Mouse (Mus musculus) liver, embryonic 11.5 days (tissue): Measurements from ENCODE around the gene Myo10. TPM values are rescaled to one million over a fixed set of nuclear protein-coding genes. Genes with fewer than 3 reads are reported as not detected.

ENCODE experiments used
- ATAC-seq: fragments of 200-750 bp; cut with Nextera tagmentation; replicated peaks from 2 replicates; pipeline ENCODE4 v1.8.0; 2017; ENCODE audit warnings: moderate number of reproducible peaks, mild to moderate bottlenecking, moderate TSS enrichment, moderate library complexity; ENCODE audit not compliant: low FRiP score
- DNase-seq: peaks from one replicate; pipeline ENCODE4 v3.0.0-alpha.2; 2017; ENCODE audit warnings: low spot score
- H3K27ac ChIP-seq: fragments of 300-500 bp; sonication (generic); 2 replicates; pipeline ENCODE4 v1.5.1; 2014; ENCODE audit warnings: mild to moderate bottlenecking, low read depth, low read length, control low read depth
- H3K27me3 ChIP-seq: fragments of 300-500 bp; sonication (generic); replicated peaks from 2 replicates; pipeline ENCODE4 v1.6.1; 2014; ENCODE audit warnings: low read length, mixed read lengths; ENCODE audit not compliant: control insufficient read depth, insufficient read depth
- H3K36me3 ChIP-seq: fragments of 300-500 bp; sonication (generic); 2 replicates; pipeline ENCODE4 v1.6.1; 2014; ENCODE audit warnings: mild to moderate bottlenecking, low read length, moderate library complexity, mixed read lengths; ENCODE audit not compliant: control insufficient read depth, insufficient read depth
- H3K4me1 ChIP-seq: fragments of 300-500 bp; sonication (generic); replicated peaks from 2 replicates; pipeline ENCODE4 v1.6.1; 2014; ENCODE audit warnings: low read length, mixed read lengths; ENCODE audit not compliant: control insufficient read depth, insufficient read depth
- H3K4me2 ChIP-seq: fragments of 300-500 bp; sonication (generic); 2 replicates; pipeline ENCODE4 v1.6.1; 2014; ENCODE audit warnings: mild to moderate bottlenecking, control low read depth, moderate library complexity
- H3K4me3 ChIP-seq: fragments of 300-500 bp; sonication (generic); 2 replicates; pipeline ENCODE4 v1.5.1; 2014; ENCODE audit warnings: low read depth, low read length, control low read depth
- H3K9ac ChIP-seq: fragments of 300-500 bp; sonication (generic); 2 replicates; pipeline ENCODE4 v1.6.1; 2014; ENCODE audit warnings: low read depth, low read length, control low read depth
- H3K9me3 ChIP-seq: fragments of 300-500 bp; sonication (generic); 2 replicates; pipeline ENCODE4 v1.6.1; 2016; ENCODE audit warnings: low read length, inconsistent platforms, mixed read lengths; ENCODE audit not compliant: control insufficient read depth
- WGBS: fragments of 180-500 bp; shearing (Covaris S2); extraction: QIAGEN DNeasy Blood & Tissue Kit; methylation state at CpG from one replicate; pipeline ENCODE4 v1.1.7; 2014; 5-methylcytosine and 5-hydroxymethylcytosine counted together
- polyA plus RNA-seq: library from polyadenylated mRNA; unstranded; fragments of >200 nt; fragmentation: Nextera tagmentation; extraction: Ambion mirVana; gene quantifications from 2 replicates; pipeline ENCODE4 v1.2.1, GENCODE M21; 2014

The Myo10 gene
- polyA plus RNA-seq, 1 experiment from 2014 or later, result 16.3 TPM

DNA sequence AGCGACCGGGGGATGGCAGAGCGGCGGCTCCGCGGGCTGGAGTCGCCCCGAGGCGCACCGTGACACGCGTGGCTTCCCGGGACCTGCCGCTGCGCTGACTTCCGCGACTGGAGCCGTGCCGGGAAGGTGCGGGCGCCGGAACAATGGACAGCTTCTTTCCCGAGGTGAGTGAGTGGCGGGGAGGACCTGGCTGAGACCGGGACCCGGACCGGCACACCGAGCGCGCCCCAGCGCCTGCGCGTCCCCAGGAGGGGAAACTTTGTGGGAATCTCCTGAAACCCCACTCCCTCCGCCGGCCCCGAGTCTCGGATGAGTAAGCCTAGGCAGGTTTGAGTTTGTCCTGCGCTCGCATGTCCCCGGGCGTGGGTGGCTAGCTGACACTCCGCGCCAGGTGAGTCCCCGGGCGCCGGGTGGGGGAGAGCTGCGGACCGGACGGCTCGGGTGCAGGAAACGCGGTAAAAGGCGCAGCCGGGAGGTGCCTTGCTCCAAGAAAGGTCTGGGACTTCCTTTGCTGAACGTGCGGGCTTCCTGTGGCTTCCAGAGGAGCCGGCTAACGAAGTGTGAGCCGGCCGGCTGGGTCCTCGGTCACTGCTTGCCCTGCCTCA lies 644 bp downstream of the Myo10 start:
- no peaks in the 10 kb centered on the region for H3K27me3 ChIP-seq
- H3K9ac ChIP-seq, result peak overlapping the region; percentile 82
- H3K27ac ChIP-seq, result peak overlapping the region; percentile 73
- WGBS, result under 1% methylated on average over 61 of the region's 61 CpGs
- peak; percentile 75 for DNase-seq
- H3K4me2 ChIP-seq, result peak overlapping the region; percentile 97
- no peaks in the 10 kb centered on the region; the same call in 1 of the 2 replicates for H3K4me1 ChIP-seq
- H3K36me3 ChIP-seq, result no peaks in the 10 kb centered on the region; the same call in 1 of the 2 replicates
- no peaks in the 10 kb centered on the region for H3K9me3 ChIP-seq
- ATAC-seq, result peak; percentile 4; the same call in 1 of the 2 replicates
- peak overlapping the region; percentile 78 for H3K4me3 ChIP-seq

DNA sequence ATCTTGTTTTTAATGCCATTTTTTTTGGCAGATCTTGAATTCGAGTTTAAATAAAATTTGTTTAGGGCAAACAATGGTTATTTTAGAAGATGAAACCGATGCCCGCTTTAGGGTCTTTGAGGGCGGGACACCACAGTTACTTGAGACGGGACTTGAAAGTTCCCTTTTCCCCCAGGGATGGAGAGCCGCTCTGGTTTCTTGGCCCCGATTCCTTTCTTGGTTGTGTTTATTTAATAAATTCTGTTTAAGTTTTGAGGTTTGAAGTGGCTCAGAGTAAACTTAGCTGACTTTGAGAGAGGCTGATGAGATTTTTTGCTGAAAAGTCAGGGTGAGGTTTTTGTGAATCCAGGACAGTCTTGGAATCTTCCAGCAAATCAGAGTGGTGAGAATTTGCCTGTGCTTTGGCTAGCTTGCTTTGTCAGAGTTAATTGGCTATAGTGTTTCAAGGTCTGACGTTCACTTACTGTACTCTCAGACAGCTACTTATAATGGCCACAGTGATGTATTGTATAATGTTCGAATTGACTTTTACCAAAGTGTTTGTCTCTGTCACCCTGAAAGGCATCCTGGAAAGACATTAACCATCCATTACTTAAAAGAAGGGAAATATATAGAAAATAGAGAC lies 1.3 kb downstream of the Myo10 start:
- ATAC-seq (no peak), DNase-seq (no peak)
- Histone ChIP-seq H3K9ac (peak overlapping the region; percentile 82), H3K9me3 (no peaks in the 10 kb centered on the region), H3K4me2 (peak overlapping the region; percentile 97), H3K27me3 (no peaks in the 10 kb centered on the region), H3K36me3 (no peaks in the 10 kb centered on the region; the same call in none of the 2 replicates), H3K4me1 (no peaks in the 10 kb centered on the region; the same call in 1 of the 2 replicates), H3K27ac (no peak overlapping the region), H3K4me3 (peak overlapping the region; percentile 78)
- WGBS, result 9% methylated on average over 9 of the region's 9 CpGs

DNA sequence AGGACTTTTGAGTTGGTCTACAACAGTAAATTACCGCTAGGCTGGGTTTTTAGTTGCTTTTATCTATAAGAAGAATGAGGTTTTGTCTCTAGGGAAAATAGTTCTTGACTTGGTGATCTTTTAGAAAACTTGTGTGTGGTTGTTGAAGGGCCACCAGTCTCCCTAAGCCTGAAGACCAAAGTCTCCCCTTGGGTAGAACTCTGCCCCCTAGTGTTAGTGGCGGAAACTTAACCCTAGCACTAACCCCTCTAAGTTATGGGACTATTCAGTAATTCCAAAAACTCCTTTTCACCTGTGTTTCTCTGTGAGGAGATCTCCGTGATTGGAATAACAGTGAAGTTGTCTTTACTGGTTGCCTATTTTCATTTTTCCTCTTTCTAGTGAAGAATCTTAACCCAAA lies 1.9 kb downstream of the Myo10 start:
- 40% methylated on average over 3 of the region's 3 CpGs for WGBS
- no peaks in the 10 kb centered on the region for H3K27me3 ChIP-seq
- H3K36me3 ChIP-seq, result no peaks in the 10 kb centered on the region; the same call in none of the 2 replicates
- no peak overlapping the region for H3K9ac ChIP-seq
- peak overlapping the region; percentile 78 for H3K4me3 ChIP-seq
- no peak for ATAC-seq
- H3K9me3 ChIP-seq, result no peaks in the 10 kb centered on the region
- H3K4me1 ChIP-seq, result no peaks in the 10 kb centered on the region; the same call in 1 of the 2 replicates
- no peak overlapping the region for H3K27ac ChIP-seq
- H3K4me2 ChIP-seq, result peak overlapping the region; percentile 97
- no peak for DNase-seq

DNA sequence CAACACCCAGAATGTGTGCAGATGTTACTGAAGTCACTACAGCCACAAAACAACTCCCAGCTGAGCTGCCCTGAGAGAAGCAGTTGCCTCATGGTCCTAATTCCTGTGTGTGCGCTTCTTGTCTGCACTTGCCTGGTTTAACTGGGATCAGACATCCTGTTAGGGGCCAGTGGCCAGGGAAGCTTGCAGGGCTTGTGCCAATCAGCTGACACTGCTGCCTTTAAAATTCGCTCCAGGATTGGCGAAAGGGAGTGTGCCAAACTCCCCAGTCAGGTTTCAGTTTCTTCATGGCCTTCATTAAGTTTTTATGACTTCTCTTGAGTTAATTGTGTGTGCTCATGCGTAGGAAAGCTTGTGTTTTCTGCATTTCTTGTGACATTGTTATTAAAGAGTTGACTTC lies 3.1 kb downstream of the Myo10 start:
- H3K27ac ChIP-seq, result no peak overlapping the region
- no peak overlapping the region for H3K9ac ChIP-seq

DNA sequence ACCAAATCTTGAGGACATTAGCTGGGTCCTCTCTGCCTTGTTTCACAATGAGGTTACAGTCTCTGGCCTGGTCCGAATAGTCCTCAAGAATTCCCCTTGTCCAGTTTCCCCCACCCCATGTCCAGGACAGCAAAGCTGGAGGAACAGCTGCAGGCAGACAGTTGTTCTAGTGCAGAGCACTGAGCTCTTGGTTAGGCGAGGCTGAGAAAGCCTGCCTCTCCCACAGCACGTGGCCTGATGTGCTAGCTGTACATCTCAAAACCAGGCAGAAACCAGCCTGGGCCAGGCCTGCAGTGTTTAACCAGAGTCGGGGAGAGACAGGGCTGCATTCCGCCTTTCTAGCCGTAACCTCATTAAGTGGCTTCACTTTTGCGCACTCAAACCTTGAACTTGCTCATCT lies 4.7 kb downstream of the Myo10 start:
- Histone ChIP-seq H3K27ac (no peak overlapping the region), H3K27me3 (no peaks in the 10 kb centered on the region), H3K4me3 (no peak overlapping the region), H3K9me3 (no peaks in the 10 kb centered on the region), H3K36me3 (no peaks in the 10 kb centered on the region; the same call in none of the 2 replicates), H3K9ac (no peak overlapping the region), H3K4me2 (no peak overlapping the region), H3K4me1 (peaks cover 10% of the 10 kb centered on the region)
- ATAC-seq (no peak), DNase-seq (no peak)
- WGBS, result 82% methylated on average over 7 of the region's 7 CpGs

More for the DNA sequence above, 3.1 kb downstream of the Myo10 start:
- H3K27me3 ChIP-seq, result no peaks in the 10 kb centered on the region
- DNase-seq, result no peak
- H3K4me3 ChIP-seq, result no peak overlapping the region
- H3K4me2 ChIP-seq, result no peak overlapping the region; the same call in 1 of the 2 replicates
- H3K9me3 ChIP-seq, result no peaks in the 10 kb centered on the region
- WGBS, result 83% methylated on average over 4 of the region's 4 CpGs
- no peaks in the 10 kb centered on the region; the same call in none of the 2 replicates for H3K36me3 ChIP-seq
- no peak for ATAC-seq
- H3K4me1 ChIP-seq, result no peaks in the 10 kb centered on the region; the same call in 1 of the 2 replicates

DNA sequence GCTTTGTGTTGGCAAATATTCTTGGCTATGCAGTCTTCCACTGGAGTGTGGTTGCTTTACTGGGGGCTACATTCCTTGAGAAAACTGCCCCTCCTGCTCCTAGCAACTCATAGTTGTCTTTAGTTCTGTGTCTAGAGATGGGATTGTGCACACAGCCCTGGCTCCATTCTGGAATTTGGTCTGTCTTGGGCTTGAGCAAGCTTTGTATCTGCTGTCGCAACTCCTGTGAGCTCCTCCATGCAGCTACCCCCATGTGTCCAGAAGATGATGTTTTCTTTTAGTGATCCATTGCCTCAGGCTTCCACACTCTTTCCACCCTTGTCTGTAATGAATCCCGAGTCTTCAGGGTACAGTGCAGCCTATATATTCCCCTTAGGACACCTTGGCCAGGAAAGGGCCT lies 5.9 kb downstream of the Myo10 start:
- Histone ChIP-seq H3K36me3 (no peaks in the 10 kb centered on the region; the same call in none of the 2 replicates), H3K9ac (no peak overlapping the region), H3K9me3 (no peaks in the 10 kb centered on the region), H3K27me3 (no peaks in the 10 kb centered on the region), H3K4me1 (peaks cover 18% of the 10 kb centered on the region), H3K4me2 (no peak overlapping the region), H3K27ac (no peak overlapping the region), H3K4me3 (no peak overlapping the region)
- ATAC-seq (no peak), DNase-seq (no peak)
- 85% methylated on average over 2 of the region's 2 CpGs for WGBS

DNA sequence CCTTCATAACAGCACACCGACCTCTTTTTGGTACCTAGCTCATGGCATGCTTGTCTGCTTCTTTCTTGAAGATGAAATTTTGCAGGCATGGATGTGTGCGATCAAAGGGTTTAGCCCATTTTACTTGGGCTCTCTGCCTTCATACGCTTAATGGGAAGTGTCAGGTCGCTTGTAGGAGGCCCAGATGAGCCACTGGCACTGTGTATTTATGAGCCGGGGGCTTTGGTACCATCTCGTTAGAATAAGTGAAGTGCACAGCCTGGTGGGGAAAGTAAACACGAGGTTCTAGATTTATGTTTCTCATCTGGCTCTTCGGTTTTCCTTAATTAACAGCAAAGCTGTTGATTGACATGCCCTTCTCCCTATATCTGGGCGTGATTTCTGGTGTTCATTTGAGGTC lies 8.4 kb downstream of the Myo10 start:
- Histone ChIP-seq H3K27ac (no peak overlapping the region), H3K9ac (no peak overlapping the region), H3K4me2 (no peak overlapping the region), H3K4me1 (peaks cover 22% of the 10 kb centered on the region), H3K9me3 (no peaks in the 10 kb centered on the region), H3K36me3 (no peaks in the 10 kb centered on the region; the same call in none of the 2 replicates), H3K27me3 (no peaks in the 10 kb centered on the region), H3K4me3 (no peak overlapping the region)
- WGBS, result 71% methylated on average over 9 of the region's 9 CpGs
- no peak for DNase-seq
- no peak for ATAC-seq

DNA sequence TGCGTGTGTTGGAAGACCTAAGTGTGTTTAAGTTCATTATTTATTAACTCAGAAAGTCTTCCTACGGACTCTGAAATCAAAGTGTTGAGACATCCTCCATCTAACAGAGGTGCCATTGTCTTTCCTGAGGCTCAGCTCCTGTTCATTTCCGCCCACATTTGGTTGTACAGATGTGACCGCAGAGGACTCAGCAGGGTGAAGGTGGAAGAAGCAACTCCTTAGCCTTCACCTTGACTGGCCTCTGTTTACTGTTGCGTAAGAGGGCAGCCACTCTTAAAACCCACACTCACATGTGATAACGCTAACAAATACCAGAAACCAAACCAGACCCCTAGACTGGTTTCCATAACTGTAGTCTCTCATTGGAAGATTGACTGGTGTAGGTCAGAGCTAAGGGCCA lies 9.0 kb downstream of the Myo10 start:
- H3K4me3 ChIP-seq, result no peak overlapping the region
- H3K27me3 ChIP-seq, result no peaks in the 10 kb centered on the region
- peaks cover 22% of the 10 kb centered on the region for H3K4me1 ChIP-seq
- no peak overlapping the region for H3K9ac ChIP-seq
- H3K4me2 ChIP-seq, result no peak overlapping the region
- H3K36me3 ChIP-seq, result no peaks in the 10 kb centered on the region; the same call in none of the 2 replicates
- no peaks in the 10 kb centered on the region for H3K9me3 ChIP-seq
- no peak for DNase-seq
- no peak overlapping the region for H3K27ac ChIP-seq
- no peak for ATAC-seq
- 82% methylated on average over 6 of the region's 6 CpGs for WGBS

DNA sequence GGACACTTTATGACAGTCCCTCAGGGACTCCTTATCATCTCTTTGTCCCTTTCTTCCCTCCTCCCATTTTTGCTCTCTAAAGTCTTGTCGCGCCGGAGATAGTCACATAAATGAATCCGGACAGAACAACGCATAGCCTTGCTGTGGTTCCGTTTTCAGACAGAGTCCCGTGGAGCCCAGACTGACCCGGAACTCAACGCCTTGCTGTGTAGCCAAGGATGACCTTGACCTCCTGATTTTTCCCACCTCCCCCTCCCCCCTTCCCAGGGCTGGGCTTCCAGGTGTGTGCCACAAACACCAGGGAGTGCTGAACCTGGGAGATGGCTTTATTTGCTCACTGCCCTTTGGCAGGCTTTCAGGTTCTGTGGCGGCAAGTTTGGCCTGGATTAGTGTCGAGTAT lies 10.6 kb downstream of the Myo10 start:
- ATAC-seq (peak; percentile 29), DNase-seq (no peak)
- Histone ChIP-seq H3K27ac (no peak overlapping the region), H3K9ac (no peak overlapping the region), H3K4me1 (peaks cover 22% of the 10 kb centered on the region), H3K36me3 (no peaks in the 10 kb centered on the region; the same call in none of the 2 replicates), H3K9me3 (no peaks in the 10 kb centered on the region), H3K4me3 (no peak overlapping the region), H3K4me2 (no peak overlapping the region), H3K27me3 (no peaks in the 10 kb centered on the region)
- WGBS, result 78% methylated on average over 11 of the region's 11 CpGs
